Mouse (Mus musculus) neural tube, embryonic 11.5 days (tissue): Measurements from ENCODE around the gene Kcnj6. TPM values are rescaled to one million over a fixed set of nuclear protein-coding genes. Genes with fewer than 3 reads are reported as not detected.

Source experiments
- ATAC-seq: fragments of 200-750 bp; cut with Nextera tagmentation; 2 replicates; pipeline ENCODE4 v1.8.0; 2017; ENCODE audit warnings: moderate number of reproducible peaks, mild to moderate bottlenecking, moderate TSS enrichment, moderate library complexity; ENCODE audit not compliant: insufficient read depth, low FRiP score, low TSS enrichment
- DNase-seq: peaks from one replicate; pipeline ENCODE4 v3.0.0-alpha.2; 2015; ENCODE audit warnings: low spot score
- H3K27ac ChIP-seq: fragments of 300-500 bp; sonication (generic); 2 replicates; pipeline ENCODE4 v1.5.1; 2014; ENCODE audit warnings: low read depth, mild to moderate bottlenecking, low read length
- H3K27me3 ChIP-seq: fragments of 300-500 bp; sonication (generic); 2 replicates; pipeline ENCODE4 v1.6.1; 2014; ENCODE audit warnings: mild to moderate bottlenecking, low read length, mixed read lengths; ENCODE audit not compliant: control insufficient read depth, insufficient read depth
- H3K36me3 ChIP-seq: fragments of 300-500 bp; sonication (generic); 2 replicates; pipeline ENCODE4 v1.6.1; 2014; ENCODE audit warnings: mild to moderate bottlenecking, low read length, moderate library complexity, mixed read lengths; ENCODE audit not compliant: control insufficient read depth, insufficient read depth
- H3K4me1 ChIP-seq: fragments of 300-500 bp; sonication (generic); 2 replicates; pipeline ENCODE4 v1.6.1; 2014; ENCODE audit warnings: low read length, mixed read lengths; ENCODE audit not compliant: control insufficient read depth, insufficient read depth
- H3K4me2 ChIP-seq: fragments of 300-500 bp; sonication (generic); 2 replicates; pipeline ENCODE4 v1.6.1; 2014; ENCODE audit warnings: low read depth, mild to moderate bottlenecking, moderate library complexity
- H3K4me3 ChIP-seq: fragments of 300-500 bp; sonication (generic); 2 replicates; pipeline ENCODE4 v1.5.1; 2014; ENCODE audit warnings: low read depth, low read length
- H3K9ac ChIP-seq: fragments of 300-500 bp; sonication (generic); 2 replicates; pipeline ENCODE4 v1.6.1; 2014; ENCODE audit warnings: mild to moderate bottlenecking, low read length
- H3K9me3 ChIP-seq: fragments of 300-500 bp; sonication (generic); 2 replicates; pipeline ENCODE4 v1.6.1; 2016; ENCODE audit warnings: low read length; ENCODE audit not compliant: control insufficient read depth
- WGBS: fragments of 180-500 bp; shearing (Covaris S2); extraction: QIAGEN DNeasy Blood & Tissue Kit; methylation state at CpG from one replicate; pipeline ENCODE4 v1.1.7; 2014; 5-methylcytosine and 5-hydroxymethylcytosine counted together
- polyA plus RNA-seq: library from polyadenylated mRNA; unstranded; fragments of >200 nt; fragmentation: Nextera tagmentation; extraction: Ambion mirVana; gene quantifications from 2 replicates; pipeline ENCODE4 v1.2.1, GENCODE M21; 2014

The Kcnj6 gene
- polyA plus RNA-seq, 1 experiment from 2014 or later, result not detected

DNA sequence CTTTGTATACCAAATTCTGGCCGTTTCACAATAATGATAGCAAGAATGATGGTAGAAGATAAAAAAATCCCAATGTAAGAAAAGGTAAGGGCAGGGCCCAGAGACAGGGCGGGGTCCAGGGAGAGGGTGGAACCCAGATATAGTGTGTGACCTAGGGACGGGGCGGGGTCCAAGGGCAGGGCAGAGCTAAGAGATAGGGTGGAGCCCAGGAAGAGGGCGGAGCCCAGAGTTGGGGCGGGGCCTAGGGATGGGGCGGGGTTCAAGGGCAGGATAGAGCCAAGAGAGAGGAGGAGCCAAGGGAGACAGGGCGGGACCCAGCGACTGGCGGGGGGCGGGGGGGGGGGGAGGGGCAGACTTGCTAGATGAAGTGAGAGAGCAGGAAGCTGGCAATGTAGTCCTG lies 236.8 kb downstream of the Kcnj6 start:
- H3K4me1 ChIP-seq, result no peaks in the 10 kb centered on the region
- H3K9ac ChIP-seq, result no peak overlapping the region
- H3K9me3 ChIP-seq, result no peaks in the 10 kb centered on the region
- no peak overlapping the region for H3K27ac ChIP-seq
- no peaks in the 10 kb centered on the region for H3K36me3 ChIP-seq
- H3K27me3 ChIP-seq, result no peaks in the 10 kb centered on the region
- no peak for ATAC-seq
- DNase-seq, result no peak
- H3K4me2 ChIP-seq, result no peak overlapping the region
- WGBS, result 56% methylated on average over 5 of the region's 11 CpGs
- no peak overlapping the region for H3K4me3 ChIP-seq

GRCm38 (mm10) chr16:94759761-94760160 lies 237.7 kb downstream of the Kcnj6 start:
- ATAC-seq (no peak), DNase-seq (no peak)
- Histone ChIP-seq H3K27ac (no peak overlapping the region), H3K27me3 (no peaks in the 10 kb centered on the region), H3K4me2 (no peak overlapping the region), H3K4me3 (no peak overlapping the region), H3K9ac (no peak overlapping the region), H3K36me3 (no peaks in the 10 kb centered on the region), H3K4me1 (no peaks in the 10 kb centered on the region), H3K9me3 (no peaks in the 10 kb centered on the region)
- WGBS, result 73% methylated on average over 5 of the region's 5 CpGs

- Histone ChIP-seq H3K9ac (no peak overlapping the region), H3K9me3 (no peaks in the 10 kb centered on the region), H3K4me2 (no peak overlapping the region), H3K36me3 (no peaks in the 10 kb centered on the region), H3K4me3 (no peak overlapping the region), H3K27me3 (no peaks in the 10 kb centered on the region), H3K27ac (no peak overlapping the region), H3K4me1 (no peaks in the 10 kb centered on the region)
- ATAC-seq (no peak), DNase-seq (no peak)
- WGBS, result 69% methylated on average over 3 of the region's 3 CpGs
Measured at GRCm38 (mm10) chr16:94758606-94759005, 238.9 kb downstream of the Kcnj6 start.

DNA sequence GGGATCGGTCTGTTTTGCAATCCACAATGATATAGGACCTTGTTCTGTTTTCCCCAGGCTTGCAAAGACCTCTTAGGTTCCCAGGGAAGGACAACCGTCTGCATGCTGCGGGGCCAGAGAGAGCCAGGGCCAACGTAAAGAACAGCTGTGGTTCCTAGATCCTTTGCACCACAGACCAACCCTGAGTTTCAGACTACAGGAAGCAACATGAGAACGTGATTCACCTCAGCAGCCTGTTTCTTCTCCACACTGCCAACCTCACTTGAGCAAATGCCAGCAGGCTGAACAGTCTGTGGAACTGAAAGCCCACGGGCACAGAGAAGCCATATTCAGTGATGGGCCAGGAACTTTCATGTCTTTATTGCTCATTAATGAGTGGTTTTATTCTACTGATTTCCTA lies 241.1 kb downstream of the Kcnj6 start:
- WGBS, result 76% methylated on average over 6 of the region's 6 CpGs
- DNase-seq, result no peak

DNA sequence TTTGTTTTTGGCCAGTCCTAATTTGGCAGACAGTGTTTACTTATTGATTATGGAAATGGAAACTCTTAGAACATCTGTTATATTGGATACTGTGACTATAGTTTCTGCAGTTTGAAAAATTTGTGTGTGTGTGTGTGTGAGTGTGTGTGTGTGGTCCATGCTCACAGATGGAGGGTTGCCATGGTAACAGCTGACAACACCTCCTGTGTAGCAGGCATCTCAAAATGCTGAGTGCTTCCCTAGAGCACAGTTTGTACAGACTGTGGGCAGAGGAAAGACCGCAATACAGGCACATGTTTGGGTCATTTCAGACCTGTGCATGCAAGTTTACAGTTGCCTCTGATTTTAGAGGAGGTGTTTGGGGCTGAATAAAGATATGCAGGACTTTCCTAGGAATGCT lies 244.0 kb downstream of the Kcnj6 start:
- Histone ChIP-seq H3K9me3 (no peaks in the 10 kb centered on the region), H3K27ac (no peak overlapping the region), H3K4me1 (no peaks in the 10 kb centered on the region), H3K4me3 (no peak overlapping the region), H3K9ac (no peak overlapping the region), H3K4me2 (no peak overlapping the region), H3K27me3 (no peaks in the 10 kb centered on the region), H3K36me3 (no peaks in the 10 kb centered on the region)
- WGBS, result 82% methylated on average over 1 of the region's 1 CpGs
- DNase-seq (no peak), ATAC-seq (no peak)

More for the DNA sequence above, 241.1 kb downstream of the Kcnj6 start:
- no peaks in the 10 kb centered on the region for H3K9me3 ChIP-seq
- no peak overlapping the region for H3K27ac ChIP-seq
- no peaks in the 10 kb centered on the region for H3K36me3 ChIP-seq
- H3K4me2 ChIP-seq, result no peak overlapping the region
- no peaks in the 10 kb centered on the region for H3K27me3 ChIP-seq
- H3K4me1 ChIP-seq, result no peaks in the 10 kb centered on the region
- H3K9ac ChIP-seq, result no peak overlapping the region
- no peak overlapping the region for H3K4me3 ChIP-seq
- no peak for ATAC-seq

- Histone ChIP-seq H3K4me1 (no peaks in the 10 kb centered on the region), H3K4me3 (no peak overlapping the region), H3K4me2 (no peak overlapping the region), H3K36me3 (no peaks in the 10 kb centered on the region), H3K27ac (no peak overlapping the region), H3K9me3 (no peaks in the 10 kb centered on the region), H3K9ac (no peak overlapping the region), H3K27me3 (no peaks in the 10 kb centered on the region)
- ATAC-seq (no peak), DNase-seq (no peak)
- WGBS, result 48% methylated on average over 10 of the region's 10 CpGs
Measured at GRCm38 (mm10) chr16:94752781-94753180, 244.7 kb downstream of the Kcnj6 start.

DNA sequence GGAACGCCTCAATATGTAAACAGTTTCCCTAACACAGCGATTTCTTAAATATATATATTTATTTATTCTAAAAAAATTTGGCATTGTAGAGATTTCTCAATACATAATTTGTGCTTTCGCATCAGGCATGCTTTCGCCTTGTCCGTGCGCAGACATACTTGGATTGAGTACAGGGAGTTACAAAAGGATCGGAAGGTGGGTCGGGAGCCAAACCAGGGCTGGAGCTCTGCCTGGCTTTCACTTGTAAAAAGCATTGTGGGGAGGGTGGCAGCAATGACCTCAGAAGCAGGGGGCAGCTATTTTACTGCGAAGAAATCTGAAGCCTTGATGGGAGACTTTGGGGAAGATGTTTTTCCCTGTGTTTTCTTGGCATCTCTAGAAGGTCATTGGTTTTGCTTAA lies 252.5 kb downstream of the Kcnj6 start:
- 72% methylated on average over 9 of the region's 9 CpGs for WGBS

GRCm38 (mm10) chr16:94743853-94744501 lies 253.5 kb downstream of the Kcnj6 start:
- Histone ChIP-seq H3K4me3 (no peak overlapping the region), H3K36me3 (no peaks in the 10 kb centered on the region), H3K4me1 (no peaks in the 10 kb centered on the region), H3K27ac (no peak overlapping the region), H3K4me2 (peak overlapping the region; percentile 22), H3K27me3 (no peaks in the 10 kb centered on the region), H3K9me3 (no peaks in the 10 kb centered on the region), H3K9ac (no peak overlapping the region; the same call in 1 of the 2 replicates)
- no peak for ATAC-seq
- DNase-seq, result peak; percentile 53
- WGBS, result 5% methylated on average over 11 of the region's 11 CpGs

More for the DNA sequence above, 252.5 kb downstream of the Kcnj6 start:
- H3K4me3 ChIP-seq, result no peak overlapping the region
- no peak overlapping the region for H3K9ac ChIP-seq
- ATAC-seq (no peak), DNase-seq (no peak)
- H3K27me3 ChIP-seq, result no peaks in the 10 kb centered on the region
- no peak overlapping the region for H3K4me2 ChIP-seq
- no peaks in the 10 kb centered on the region for H3K4me1 ChIP-seq
- H3K9me3 ChIP-seq, result no peaks in the 10 kb centered on the region
- H3K27ac ChIP-seq, result no peak overlapping the region
- H3K36me3 ChIP-seq, result no peaks in the 10 kb centered on the region

GRCm38 (mm10) chr16:94737359-94737687 lies 260.2 kb downstream of the Kcnj6 start:
- ATAC-seq (no peak), DNase-seq (no peak)
- Histone ChIP-seq H3K4me1 (no peaks in the 10 kb centered on the region), H3K9ac (no peak overlapping the region), H3K9me3 (no peaks in the 10 kb centered on the region), H3K4me3 (no peak overlapping the region), H3K27ac (no peak overlapping the region), H3K4me2 (no peak overlapping the region), H3K27me3 (no peaks in the 10 kb centered on the region), H3K36me3 (no peaks in the 10 kb centered on the region)
- 81% methylated on average over 1 of the region's 1 CpGs for WGBS
